Mouse (Mus musculus) hindlimb bud, embryonic 11.5 days (tissue): ENCODE results near the gene Inpp5k.
"Not testable (repeated sequence)": the region's sequence is repeated elsewhere in the genome, so short reads cannot be mapped to it uniquely, and the experiment has no call there.

Experiments used
- DNase-seq: peaks from one replicate; pipeline ENCODE4 v3.0.0-alpha.2; 2012; ENCODE audit warnings: low read depth, low spot score; ENCODE audit errors: extremely low spot score

Inpp5k gene

GRCm38 (mm10) chr11:75630645-75631229, at the start of gene Inpp5k:
Gene Inpp5k (plus strand): TSS chr11:75630988.
- DNase-seq, result peak; percentile 86

DNA sequence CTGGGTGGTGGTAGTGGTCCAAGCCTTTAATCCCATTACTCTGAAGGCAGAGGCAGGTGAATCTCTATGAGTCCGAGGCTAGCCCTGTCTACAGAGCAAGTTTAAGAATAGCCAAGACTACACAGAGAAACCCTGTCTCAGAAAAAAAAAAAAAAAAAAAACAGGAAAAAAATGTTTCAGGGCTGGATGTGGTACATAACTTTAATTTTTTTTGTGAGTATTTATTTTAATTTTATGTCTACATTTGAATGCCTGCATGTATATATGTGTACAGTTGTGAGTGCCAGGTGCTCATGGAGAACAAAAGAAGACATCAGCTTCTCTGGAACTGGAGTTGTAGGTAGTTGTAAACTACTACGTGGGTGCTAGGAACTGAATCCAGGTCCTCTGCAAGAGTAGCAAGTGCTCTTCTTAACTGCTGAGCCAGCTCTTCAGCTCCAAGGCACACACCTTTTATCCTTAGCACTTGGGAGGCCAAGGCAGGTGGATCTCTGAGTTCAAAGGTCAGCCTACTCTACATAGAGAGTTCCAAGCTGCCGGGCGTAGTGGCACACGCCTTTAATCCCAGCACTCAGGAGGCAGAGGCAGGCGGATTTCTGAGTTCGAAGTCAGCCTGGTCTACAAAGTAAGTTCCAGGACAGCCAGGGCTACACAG, 49.2 kb upstream of the Inpp5k start:
- DNase-seq, result no peak

DNA sequence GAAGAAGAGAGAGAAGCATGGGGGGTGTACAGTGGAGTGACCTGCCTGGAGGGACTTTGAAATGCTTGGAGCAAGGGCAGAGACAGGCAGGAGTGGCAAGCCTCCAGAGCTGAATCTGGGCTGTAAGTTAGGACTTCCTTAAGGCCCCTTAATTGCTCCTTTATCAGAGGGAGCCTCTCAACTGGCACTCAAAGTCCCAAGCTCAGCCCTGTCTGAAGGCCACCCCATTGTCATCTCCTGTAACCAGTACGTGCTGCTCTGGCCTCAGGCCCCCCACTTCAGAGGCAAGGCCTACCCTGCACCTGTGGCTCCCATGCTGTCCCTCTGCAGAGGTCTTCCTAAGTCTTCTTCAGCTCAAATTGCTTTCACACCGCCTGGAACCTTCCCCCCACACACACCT, 47.3 kb upstream of the Inpp5k start:
- no peak for DNase-seq

DNA sequence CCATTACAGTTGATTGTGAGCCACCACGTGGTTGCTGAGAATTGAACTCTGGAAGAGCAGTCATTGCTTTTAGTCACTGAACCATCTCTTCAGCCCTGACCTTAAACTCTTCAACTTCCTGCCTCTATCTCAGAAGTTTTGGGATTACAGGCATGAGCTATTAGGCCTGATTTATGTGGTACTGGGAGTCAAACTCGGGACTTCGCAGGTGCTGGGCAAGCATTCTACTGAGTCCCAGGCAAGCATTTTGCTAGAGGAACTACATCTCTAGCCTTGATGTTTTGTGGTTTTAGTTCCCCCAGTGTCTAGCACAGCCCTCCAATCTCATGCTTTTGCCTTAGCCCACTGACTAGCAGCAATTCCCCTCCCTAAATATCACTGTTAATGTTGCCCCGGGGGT, 45.7 kb upstream of the Inpp5k start:
- DNase-seq, result no peak

- DNase-seq, result no peak
These were observed 44.8 kb upstream of the Inpp5k start for GRCm38 (mm10) chr11:75585978-75586377.

DNA sequence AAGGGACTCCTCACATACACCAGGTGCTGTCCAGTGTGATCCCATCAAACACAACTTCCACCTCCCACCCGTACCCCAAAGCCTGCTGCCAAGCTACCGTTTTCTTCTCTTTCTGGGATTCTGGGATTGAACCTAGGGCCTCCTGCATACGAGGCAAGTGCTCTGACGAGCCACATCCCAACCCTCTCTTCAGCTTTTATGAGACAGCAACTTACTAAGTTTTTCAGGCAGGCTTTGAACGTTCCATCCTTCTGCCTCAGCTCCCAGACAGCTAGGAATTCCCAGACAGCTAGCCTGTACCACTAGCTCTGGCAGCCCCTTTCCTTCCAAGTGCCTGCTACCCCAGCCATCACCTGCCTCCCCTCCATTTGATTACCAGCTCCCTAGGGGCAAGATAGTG, 43.8 kb upstream of the Inpp5k start:
- DNase-seq, result no peak

DNA sequence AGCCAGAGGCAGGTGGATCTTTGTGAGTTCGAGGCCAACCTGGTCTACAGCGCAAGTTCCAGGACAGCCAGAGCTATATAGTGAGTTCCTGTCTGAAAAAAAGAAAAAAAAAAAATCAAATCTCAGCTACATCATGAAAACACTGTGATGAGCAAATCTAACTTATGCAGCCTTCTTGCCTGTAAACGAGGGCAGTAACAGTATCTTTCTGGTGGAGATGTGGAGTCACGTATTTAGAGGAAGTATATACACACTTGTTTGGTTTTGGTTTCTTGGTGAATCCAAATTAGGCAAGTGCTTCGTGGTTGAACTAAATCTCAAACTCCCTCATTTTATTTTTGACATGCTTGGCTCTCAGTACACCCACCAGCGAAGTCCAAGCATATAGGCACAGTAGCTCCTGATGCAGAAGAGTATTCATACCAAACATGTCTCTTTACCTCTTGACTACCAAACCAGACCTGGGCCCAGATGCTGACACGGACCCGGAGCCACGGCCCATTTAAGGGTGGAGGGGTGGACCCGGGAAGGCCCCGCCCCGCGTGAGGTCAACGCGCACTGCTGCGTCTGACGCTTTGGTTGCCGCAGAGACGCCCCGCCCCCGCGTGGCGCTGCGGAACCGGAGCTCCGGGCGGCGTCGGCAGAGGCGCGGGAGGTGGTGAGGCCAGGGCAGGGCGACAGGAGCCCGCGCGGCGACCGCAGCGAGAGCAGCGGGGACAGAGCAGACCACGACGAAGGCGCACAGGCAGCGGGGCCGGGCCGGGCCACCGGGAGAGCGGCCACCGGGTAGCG, 43.1 kb upstream of the Inpp5k start, which contains the start of gene Pitpna:
TSS of gene Pitpna (plus strand) at position 605 of the 792 bp plus-strand sequence.
- peak; percentile 61 for DNase-seq

DNA sequence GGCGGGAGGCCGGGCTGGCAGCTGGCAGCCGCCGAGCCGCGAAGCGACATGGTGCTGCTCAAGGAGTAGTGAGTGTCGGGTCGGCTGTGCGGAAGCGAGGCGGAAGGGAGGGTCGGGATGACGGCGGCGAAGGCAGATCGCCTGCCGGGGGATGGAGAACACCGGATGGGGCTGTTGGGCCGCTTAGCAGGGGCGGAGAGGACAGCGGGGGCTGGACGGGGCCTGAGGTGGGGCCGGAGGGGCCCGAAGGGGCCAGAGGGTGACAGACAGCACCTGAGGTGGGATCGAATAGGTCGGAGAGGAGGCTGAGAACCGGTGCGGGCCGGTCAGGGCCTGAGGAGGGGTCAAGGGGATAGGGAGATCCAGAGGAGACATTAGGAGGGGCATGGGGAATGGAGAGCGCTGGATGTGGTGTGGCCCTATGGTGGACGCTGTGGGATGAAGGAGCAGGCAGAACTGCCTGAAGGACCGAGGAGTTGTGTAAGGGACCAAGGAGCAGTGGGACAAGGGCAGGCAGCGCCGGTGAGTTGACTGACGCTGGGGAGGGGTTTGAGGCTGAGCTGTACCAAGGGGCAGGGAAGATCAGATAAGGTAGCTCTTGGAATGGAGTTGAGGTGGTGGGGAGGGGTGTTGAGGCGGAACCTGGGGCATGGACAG, 42.4 kb upstream of the Inpp5k start:
- no peak for DNase-seq

- no peak for DNase-seq
These were observed 38.2 kb upstream of the Inpp5k start for GRCm38 (mm10) chr11:75592612-75593011.

DNA sequence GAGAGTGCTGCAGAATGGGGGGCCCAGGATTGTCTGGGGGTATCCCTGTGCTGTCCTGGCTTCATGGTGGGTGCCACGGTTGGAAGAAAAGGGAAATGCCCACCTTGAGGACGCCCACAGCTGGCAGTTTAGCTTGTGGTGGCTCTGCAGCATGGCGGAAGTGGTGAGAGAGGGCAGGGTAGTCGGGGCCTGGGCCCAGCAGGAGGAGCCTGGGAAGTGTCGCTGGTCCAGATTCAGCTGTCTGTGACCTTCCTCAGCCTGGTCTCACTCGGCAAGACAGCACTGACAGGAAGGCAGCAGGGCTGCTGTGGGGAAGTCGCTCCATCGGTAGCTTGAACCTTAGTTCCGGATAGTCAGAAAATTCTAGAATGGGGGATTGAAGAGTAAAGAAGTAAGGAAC, 36.4 kb upstream of the Inpp5k start:
- no peak for DNase-seq

GRCm38 (mm10) chr11:75595404-75595803, 35.4 kb upstream of the Inpp5k start:
- DNase-seq, result no peak

GRCm38 (mm10) chr11:75595816-75596215, 35.0 kb upstream of the Inpp5k start:
- no peak for DNase-seq

GRCm38 (mm10) chr11:75596726-75597255, 34.0 kb upstream of the Inpp5k start:
- no peak for DNase-seq

GRCm38 (mm10) chr11:75598004-75598403, 32.8 kb upstream of the Inpp5k start:
- no peak for DNase-seq

GRCm38 (mm10) chr11:75599802-75600201, 31.0 kb upstream of the Inpp5k start:
- DNase-seq, result not testable (repeated sequence)

DNA sequence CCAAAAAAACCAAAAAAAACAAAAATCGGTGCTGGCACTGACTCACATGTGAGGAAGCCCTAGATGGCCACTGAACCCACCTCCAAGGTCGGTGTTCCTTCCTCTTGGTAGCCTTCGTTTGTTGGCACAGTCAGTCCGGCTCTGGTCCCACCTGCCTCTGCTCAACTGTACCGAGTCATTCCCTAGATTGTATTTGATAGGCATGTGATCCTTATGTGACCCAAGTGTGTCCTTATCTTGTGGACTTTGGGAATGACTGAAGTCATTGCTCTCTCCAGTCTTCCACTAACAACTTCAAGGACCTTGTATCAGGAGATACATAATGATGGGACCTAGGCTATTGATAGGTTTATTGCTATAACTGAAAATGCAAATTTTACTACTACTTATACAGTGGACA, 26.0 kb upstream of the Inpp5k start:
- no peak for DNase-seq

DNA sequence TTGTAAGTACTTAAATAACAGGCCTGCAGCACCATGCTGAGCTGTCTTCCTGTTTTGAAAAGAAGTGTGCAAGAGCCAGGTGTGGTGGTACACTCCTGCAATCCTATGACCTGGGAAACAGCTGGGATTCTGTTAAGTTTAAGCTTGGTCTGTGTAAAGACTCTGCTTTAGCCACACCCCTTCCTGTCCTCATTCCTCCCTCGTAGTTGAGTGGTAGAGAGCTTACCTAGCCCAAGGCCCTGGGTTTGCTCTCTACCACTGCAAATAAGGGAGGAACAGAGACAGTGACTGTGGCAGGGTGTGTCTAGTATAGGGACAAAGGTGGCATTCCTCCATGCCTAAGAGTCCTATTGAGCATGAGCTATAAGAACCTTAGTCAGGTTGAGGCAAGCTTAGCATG, 25.5 kb upstream of the Inpp5k start:
- DNase-seq, result no peak

DNA sequence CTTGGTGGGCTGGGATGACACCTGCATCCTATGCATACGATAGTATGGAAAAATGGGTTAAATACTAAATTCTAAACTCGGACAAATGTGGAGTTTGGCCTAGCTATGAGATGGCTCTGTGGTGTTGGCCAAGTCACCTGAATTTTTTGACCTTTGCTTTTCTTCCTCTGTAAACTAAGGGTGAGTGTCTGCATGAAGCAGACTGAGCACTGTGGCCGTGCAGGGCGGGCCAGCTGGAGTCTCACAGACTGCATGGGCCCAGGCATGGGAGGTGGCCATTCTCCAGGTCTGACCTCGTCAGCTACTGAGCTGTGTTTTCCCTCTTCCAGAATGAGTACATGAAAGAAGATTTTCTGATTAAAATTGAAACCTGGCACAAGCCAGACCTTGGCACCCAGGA, 22.0 kb upstream of the Inpp5k start:
- DNase-seq, result no peak

DNA sequence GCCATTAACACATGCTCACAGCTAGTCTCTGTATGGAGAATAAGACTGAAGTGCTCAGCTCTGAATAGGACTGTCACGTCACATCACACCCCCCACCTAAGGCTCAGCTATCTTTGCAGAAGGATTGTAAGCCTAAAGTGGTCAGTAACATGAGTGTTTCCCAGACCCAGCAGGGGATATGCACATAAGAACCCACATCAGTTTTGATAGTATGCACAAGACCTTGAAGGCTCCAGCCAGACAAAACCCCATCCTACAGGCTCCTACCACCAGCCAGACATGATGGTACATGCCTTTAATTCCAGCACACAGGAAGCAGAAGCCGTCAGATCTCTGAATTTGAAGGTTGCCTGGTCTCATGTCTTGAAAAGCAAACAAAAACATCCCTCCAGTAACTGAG, 20.8 kb upstream of the Inpp5k start:
- DNase-seq, result no peak

DNA sequence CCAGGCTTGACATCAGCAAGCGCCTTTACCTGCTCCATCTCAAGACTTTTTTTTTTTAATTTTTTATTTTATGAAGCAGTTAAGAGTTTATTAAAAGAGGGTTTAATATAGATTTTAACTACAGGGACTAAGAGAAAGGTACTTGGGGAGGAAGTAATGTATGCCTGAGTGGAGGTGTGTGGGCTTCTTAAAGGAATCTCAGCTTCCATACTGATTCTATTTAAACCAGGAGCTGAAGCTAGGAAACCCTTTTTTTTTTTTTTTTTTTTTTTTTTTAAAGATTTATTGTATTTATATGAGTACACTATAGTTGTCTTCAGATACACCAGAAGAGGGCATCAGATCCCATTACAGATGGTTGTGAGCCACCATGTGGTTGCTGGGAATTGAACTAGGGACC, 16.0 kb upstream of the Inpp5k start:
- DNase-seq, result no peak

- no peak for DNase-seq
These were observed 15.2 kb upstream of the Inpp5k start for GRCm38 (mm10) chr11:75615556-75615955.
